Mouse (Mus musculus) brain, embryonic 14.5 days (tissue): ENCODE results near the gene Adamts1.

ENCODE experiments used
- CTCF ChIP-seq: fragments of 200-500 bp; IDR thresholded peaks from 2 replicates; pipeline ENCODE4 v1.5.1; 2012; ENCODE audit warnings: inconsistent platforms, mild to moderate bottlenecking, moderate library complexity, borderline replicate concordance; ENCODE audit not compliant: insufficient read depth, insufficient read length; ENCODE audit errors: extremely low read depth
- POLR2A ChIP-seq: fragments of 200-500 bp; IDR thresholded peaks from 2 replicates; pipeline ENCODE4 v1.6.1; 2012; ENCODE audit warnings: mild to moderate bottlenecking, inconsistent platforms, borderline replicate concordance; ENCODE audit not compliant: poor library complexity, insufficient read depth, insufficient read length, severe bottlenecking; ENCODE audit errors: extremely low read depth

DNA sequence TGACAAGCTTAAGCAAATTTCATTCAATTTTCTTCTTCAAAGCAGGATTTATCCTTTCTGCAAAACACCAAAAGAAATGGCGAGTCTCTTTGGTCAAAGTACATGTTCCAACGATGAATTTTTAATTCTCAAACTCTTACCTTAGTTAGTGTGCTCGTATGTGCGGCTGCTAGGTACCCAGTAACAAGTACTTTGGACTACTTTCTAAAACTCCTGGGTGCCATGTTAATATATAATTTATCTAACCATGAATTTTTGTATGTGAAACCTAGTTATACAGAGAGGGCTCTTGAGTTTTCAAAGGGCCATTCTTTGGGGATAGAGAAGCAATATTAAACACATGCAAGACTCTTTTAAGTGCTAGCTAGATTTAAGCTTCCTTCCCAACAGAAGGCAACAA is 5.8 kb downstream of the Adamts1 start:
- no peak for TF ChIP-seq CTCF
- TF ChIP-seq POLR2A: no peak
